Mouse (Mus musculus) C2C12 (cell line): ENCODE data around the gene Tox2.

Experiments
- CEBPB ChIP-seq: IDR thresholded peaks from one replicate; pipeline ENCODE4 v1.6.1; 2011; ENCODE audit warnings: low read depth, mild to moderate bottlenecking, control low read depth, moderate library complexity
- CTCF ChIP-seq: IDR thresholded peaks from one replicate; pipeline ENCODE4 v1.5.1; 2011; ENCODE audit not compliant: control insufficient read depth, insufficient read depth, insufficient read length
- FOSL1 ChIP-seq: IDR thresholded peaks from one replicate; pipeline ENCODE4 v1.8.0; 2011; ENCODE audit warnings: mild to moderate bottlenecking, low read length; ENCODE audit not compliant: poor library complexity, insufficient read depth, severe bottlenecking
- MAX ChIP-seq: IDR thresholded peaks from one replicate; pipeline ENCODE4 v1.6.1; 2011; ENCODE audit warnings: mild to moderate bottlenecking, control low read depth
- MYOD1 ChIP-seq: IDR thresholded peaks from one replicate; pipeline ENCODE4 v1.6.1; 2011; ENCODE audit warnings: low read depth; ENCODE audit not compliant: control insufficient read depth, insufficient read length
- MYOG ChIP-seq: IDR thresholded peaks from one replicate; pipeline ENCODE4 v1.6.1; 2011; ENCODE audit not compliant: control insufficient read depth, insufficient read length; ENCODE audit errors: extremely low read depth
- USF1 ChIP-seq: IDR thresholded peaks from one replicate; pipeline ENCODE4 v1.6.1; 2011; ENCODE audit warnings: low read depth, mild to moderate bottlenecking, control low read depth, moderate library complexity

GRCm38 (mm10) chr2:163195106-163195833 lies 7.7 kb upstream of the Tox2 start:
- TF ChIP-seq CTCF (no peak), CEBPB (no peak), MYOD1 (no peak), USF1 (no peak), MYOG (no peak), MAX (no peak), FOSL1 (no peak)
